Mouse (Mus musculus): ENCODE data around the gene Lsr.

GRCm38 (mm10) chr7:30966657-30967056 is 6.6 kb downstream of the Lsr start:
- TF ChIP-seq FLI1 (IDR thresholded peaks at IDR 0.05; ENCODE audit: low read length) (no peak), GATA1 (IDR thresholded peaks at IDR 0.05; ENCODE audit: borderline replicate concordance, low read length) (no peak)

Measured in megakaryocyte, embryonic 14.5 days (primary cell).